Mouse (Mus musculus) heart, embryonic 16.5 days (tissue): ENCODE results near the gene Pcbp4. TPM values are rescaled to one million over a fixed set of nuclear protein-coding genes. Genes with fewer than 3 reads are reported as not detected.
"Not testable (repeated sequence)": the region's sequence is repeated elsewhere in the genome, so short reads cannot be mapped to it uniquely, and the experiment has no call there.

Experiments used
- ATAC-seq: fragments of 200-750 bp; cut with Nextera tagmentation; replicated peaks from 2 replicates; pipeline ENCODE4 v1.8.0; 2017; ENCODE audit warnings: moderate number of reproducible peaks; ENCODE audit not compliant: insufficient read depth, low FRiP score; ENCODE audit errors: extremely low read depth
- H3K27ac ChIP-seq: fragments of 300-500 bp; sonication (generic); 2 replicates; pipeline ENCODE4 v1.5.1; 2014; ENCODE audit warnings: mild to moderate bottlenecking, low read length, control low read depth, moderate library complexity
- H3K27me3 ChIP-seq: fragments of 300-500 bp; sonication (generic); 2 replicates; pipeline ENCODE4 v1.6.1; 2014; ENCODE audit warnings: low read length, mixed read lengths; ENCODE audit not compliant: control insufficient read depth, insufficient read depth
- H3K36me3 ChIP-seq: fragments of 300-500 bp; sonication (generic); 2 replicates; pipeline ENCODE4 v1.6.1; 2014; ENCODE audit not compliant: control insufficient read depth, insufficient read depth
- H3K4me1 ChIP-seq: fragments of 300-500 bp; sonication (generic); 2 replicates; pipeline ENCODE4 v1.6.1; 2014; ENCODE audit warnings: low read length, mixed read lengths; ENCODE audit not compliant: control insufficient read depth, insufficient read depth
- H3K4me2 ChIP-seq: fragments of 300-500 bp; sonication (generic); 2 replicates; pipeline ENCODE4 v1.6.1; 2014; ENCODE audit warnings: low read depth, mild to moderate bottlenecking, control low read depth, low read length
- H3K4me3 ChIP-seq: fragments of 300-500 bp; sonication (generic); 2 replicates; pipeline ENCODE4 v1.5.1; 2014; ENCODE audit warnings: mild to moderate bottlenecking, control low read depth, low read length
- H3K9ac ChIP-seq: fragments of 300-500 bp; sonication (generic); 2 replicates; pipeline ENCODE4 v1.6.1; 2014; ENCODE audit warnings: low read length, control low read depth
- H3K9me3 ChIP-seq: fragments of 300-500 bp; sonication (generic); replicated peaks from 2 replicates; pipeline ENCODE4 v1.6.1; 2016; ENCODE audit warnings: low read length; ENCODE audit not compliant: control insufficient read depth
- WGBS: fragments of 180-500 bp; shearing (Covaris S2); extraction: QIAGEN DNeasy Blood & Tissue Kit; methylation state at CpG from one replicate; pipeline ENCODE4 v1.1.7; 2014; 5-methylcytosine and 5-hydroxymethylcytosine counted together
- polyA plus RNA-seq: library from polyadenylated mRNA; unstranded; fragments of >200 nt; fragmentation: Nextera tagmentation; extraction: Ambion mirVana; gene quantifications from 2 replicates; pipeline ENCODE4 v1.2.1, GENCODE M21; 2015

Pcbp4 gene
- polyA plus RNA-seq, 1 experiment from 2014 or later: 64.8 TPM

DNA sequence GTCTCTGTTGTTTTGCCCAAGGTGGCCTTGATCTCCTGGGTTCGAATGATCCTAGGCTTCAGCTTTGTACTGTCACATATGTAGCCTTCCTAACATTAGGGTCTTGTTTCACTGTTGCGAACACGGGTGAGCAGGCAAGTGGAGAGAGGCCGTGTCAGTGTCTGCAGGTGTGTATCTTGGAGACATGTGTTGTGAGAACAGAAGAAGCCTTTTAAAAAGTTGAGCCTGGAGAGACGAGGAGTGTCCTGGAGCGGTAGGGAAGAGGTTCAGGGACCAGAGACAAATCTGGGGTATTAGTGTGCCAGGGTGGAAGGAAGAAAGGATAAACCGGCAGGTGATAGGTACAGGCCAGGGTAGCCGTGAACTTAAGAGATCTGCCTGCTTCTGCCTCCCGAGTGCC, 25.0 kb downstream of the Pcbp4 start:
- WGBS: 69% methylated on average over 9 of the region's 9 CpGs
- Histone ChIP-seq H3K4me2 (peak overlapping the region; percentile 99), H3K4me3 (peak overlapping the region; percentile 62), H3K9me3 (no peaks in the 10 kb centered on the region), H3K9ac (peak overlapping the region; percentile 62), H3K4me1 (peaks cover 27% of the 10 kb centered on the region), H3K27me3 (no peaks in the 10 kb centered on the region), H3K27ac (no peak overlapping the region), H3K36me3 (peaks cover 18% of the 10 kb centered on the region)
- ATAC-seq: no peak

- no peak overlapping the region for H3K4me2 ChIP-seq
- peaks cover 20% of the 10 kb centered on the region for H3K4me1 ChIP-seq
- no peak overlapping the region for H3K9ac ChIP-seq
- no peak overlapping the region for H3K27ac ChIP-seq
- peaks cover 35% of the 10 kb centered on the region for H3K36me3 ChIP-seq
- no peak overlapping the region for H3K4me3 ChIP-seq
- no peaks in the 10 kb centered on the region for H3K9me3 ChIP-seq
- H3K27me3 ChIP-seq: no peaks in the 10 kb centered on the region
- WGBS: 84% methylated on average over 7 of the region's 7 CpGs
- no peak for ATAC-seq
Observed at GRCm38 (mm10) chr9:106480541-106480940, 27.4 kb downstream of the Pcbp4 start.

DNA sequence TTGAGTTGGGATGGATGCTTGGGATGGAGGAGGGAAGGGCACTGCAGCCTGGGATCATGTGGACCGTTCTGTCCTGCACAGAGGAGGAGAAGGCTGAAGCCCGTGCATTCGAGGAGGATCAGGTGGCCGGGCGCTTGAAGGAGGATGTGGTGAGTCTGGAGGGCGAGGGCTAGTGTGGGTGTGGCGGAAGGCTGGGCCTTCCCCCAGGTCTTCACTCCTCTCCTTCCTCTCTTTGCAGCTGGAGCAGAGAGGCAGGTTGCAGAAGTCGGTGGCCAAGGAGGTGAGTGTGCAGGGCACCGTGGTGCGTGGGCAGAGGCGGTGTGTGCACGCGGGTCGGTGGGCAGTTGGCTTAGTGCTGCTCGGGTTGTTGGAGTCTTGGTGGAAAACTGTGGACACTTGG, 28.0 kb downstream of the Pcbp4 start:
- 89% methylated on average over 15 of the region's 15 CpGs for WGBS
- H3K9ac ChIP-seq: no peak overlapping the region

GRCm38 (mm10) chr9:106481676-106482075, 28.6 kb downstream of the Pcbp4 start:
- Histone ChIP-seq H3K27me3 (no peaks in the 10 kb centered on the region), H3K9ac (no peak overlapping the region), H3K4me3 (no peak overlapping the region), H3K27ac (no peak overlapping the region), H3K4me1 (peaks cover 9% of the 10 kb centered on the region), H3K9me3 (no peaks in the 10 kb centered on the region), H3K4me2 (no peak overlapping the region), H3K36me3 (peaks cover 35% of the 10 kb centered on the region)
- no peak for ATAC-seq
- 89% methylated on average over 13 of the region's 13 CpGs for WGBS

More for the DNA sequence above, 28.0 kb downstream of the Pcbp4 start:
- no peak for ATAC-seq
- Histone ChIP-seq H3K36me3 (peaks cover 35% of the 10 kb centered on the region), H3K9me3 (no peaks in the 10 kb centered on the region), H3K27ac (no peak overlapping the region), H3K4me2 (no peak overlapping the region), H3K4me1 (peaks cover 15% of the 10 kb centered on the region), H3K4me3 (no peak overlapping the region), H3K27me3 (no peaks in the 10 kb centered on the region)

- no peak overlapping the region for H3K4me2 ChIP-seq
- H3K4me1 ChIP-seq: peaks cover 7% of the 10 kb centered on the region
- no peak overlapping the region for H3K9ac ChIP-seq
- H3K27me3 ChIP-seq: no peaks in the 10 kb centered on the region
- no peak overlapping the region for H3K4me3 ChIP-seq
- H3K36me3 ChIP-seq: peaks cover 35% of the 10 kb centered on the region
- no peak for ATAC-seq
- H3K9me3 ChIP-seq: no peaks in the 10 kb centered on the region
- 84% methylated on average over 17 of the region's 17 CpGs for WGBS
- no peak overlapping the region for H3K27ac ChIP-seq
Observed at GRCm38 (mm10) chr9:106482578-106483115, 29.6 kb downstream of the Pcbp4 start.

DNA sequence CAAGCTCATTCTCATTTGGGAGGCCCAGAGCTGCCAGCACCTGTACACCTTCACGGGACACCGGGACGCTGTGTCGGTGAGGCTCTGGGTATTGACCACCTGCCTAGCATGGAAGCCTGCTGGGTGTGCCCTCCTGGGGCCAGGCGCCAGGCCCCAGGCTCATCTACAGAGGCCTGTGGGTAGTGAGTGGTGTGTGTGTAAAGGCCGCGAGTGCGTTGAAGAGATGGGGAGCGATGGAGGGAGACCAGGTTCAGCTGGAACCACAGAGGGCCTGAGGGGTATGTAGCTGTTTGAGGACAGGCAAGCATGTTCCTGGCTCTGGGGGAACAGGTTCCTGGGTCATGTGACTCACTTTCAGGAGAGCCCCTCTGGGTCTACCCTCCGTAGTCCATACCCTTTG, 30.0 kb downstream of the Pcbp4 start:
- Histone ChIP-seq H3K9ac (no peak overlapping the region), H3K4me2 (no peak overlapping the region), H3K4me3 (no peak overlapping the region), H3K36me3 (peaks cover 35% of the 10 kb centered on the region), H3K27me3 (no peaks in the 10 kb centered on the region), H3K4me1 (peaks cover 2% of the 10 kb centered on the region), H3K9me3 (no peaks in the 10 kb centered on the region), H3K27ac (no peak overlapping the region)
- no peak for ATAC-seq
- 91% methylated on average over 10 of the region's 10 CpGs for WGBS

DNA sequence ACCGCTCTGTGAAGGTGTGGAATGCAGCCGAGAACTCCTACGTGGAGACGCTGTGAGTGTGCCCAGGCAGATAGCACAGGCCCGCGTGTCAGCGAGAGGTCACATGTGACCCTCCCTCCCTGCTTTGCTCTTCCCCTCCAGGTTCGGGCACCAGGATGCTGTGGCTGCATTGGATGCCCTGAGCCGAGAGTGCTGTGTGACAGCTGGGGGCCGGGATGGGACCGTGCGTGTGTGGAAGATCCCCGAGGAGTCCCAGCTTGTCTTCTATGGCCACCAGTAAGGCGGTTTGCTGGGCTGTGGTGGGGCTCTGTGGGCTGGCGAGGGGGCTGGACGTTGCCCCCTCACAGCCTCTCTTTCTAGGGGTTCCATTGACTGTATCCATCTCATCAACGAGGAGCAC, 30.5 kb downstream of the Pcbp4 start:
- Histone ChIP-seq H3K9me3 (no peaks in the 10 kb centered on the region), H3K27me3 (no peaks in the 10 kb centered on the region), H3K27ac (no peak overlapping the region), H3K9ac (no peak overlapping the region), H3K4me2 (no peak overlapping the region), H3K4me3 (no peak overlapping the region), H3K4me1 (no peaks in the 10 kb centered on the region; the same call in 1 of the 2 replicates), H3K36me3 (peaks cover 35% of the 10 kb centered on the region)
- ATAC-seq: no peak
- 89% methylated on average over 17 of the region's 17 CpGs for WGBS

DNA sequence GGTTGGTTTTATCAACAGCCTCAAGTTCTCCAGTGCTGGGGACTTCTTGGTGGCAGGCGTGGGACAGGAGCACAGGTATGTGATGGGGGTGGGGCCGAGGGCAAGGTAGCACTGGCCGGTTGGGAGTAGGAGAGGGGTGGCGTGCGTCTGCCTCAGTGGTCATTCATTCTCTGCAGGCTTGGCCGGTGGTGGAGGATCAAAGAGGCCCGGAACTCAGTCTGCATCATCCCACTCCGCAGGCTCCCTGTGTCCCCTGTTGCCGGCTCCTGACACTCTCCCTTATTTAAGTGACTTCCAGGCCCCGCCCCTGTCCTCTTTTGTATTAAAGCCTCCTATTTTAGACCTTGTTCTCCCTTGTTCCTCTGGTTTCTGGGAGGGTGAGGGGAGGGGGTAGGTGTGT, 32.0 kb downstream of the Pcbp4 start:
- H3K4me2 ChIP-seq: no peak overlapping the region
- no peaks in the 10 kb centered on the region for H3K27me3 ChIP-seq
- H3K9me3 ChIP-seq: no peaks in the 10 kb centered on the region
- no peaks in the 10 kb centered on the region; the same call in 1 of the 2 replicates for H3K4me1 ChIP-seq
- H3K27ac ChIP-seq: no peak overlapping the region
- no peak for ATAC-seq
- H3K36me3 ChIP-seq: peaks cover 35% of the 10 kb centered on the region
- no peak overlapping the region for H3K4me3 ChIP-seq
- no peak overlapping the region for H3K9ac ChIP-seq
- WGBS: 90% methylated on average over 10 of the region's 10 CpGs

DNA sequence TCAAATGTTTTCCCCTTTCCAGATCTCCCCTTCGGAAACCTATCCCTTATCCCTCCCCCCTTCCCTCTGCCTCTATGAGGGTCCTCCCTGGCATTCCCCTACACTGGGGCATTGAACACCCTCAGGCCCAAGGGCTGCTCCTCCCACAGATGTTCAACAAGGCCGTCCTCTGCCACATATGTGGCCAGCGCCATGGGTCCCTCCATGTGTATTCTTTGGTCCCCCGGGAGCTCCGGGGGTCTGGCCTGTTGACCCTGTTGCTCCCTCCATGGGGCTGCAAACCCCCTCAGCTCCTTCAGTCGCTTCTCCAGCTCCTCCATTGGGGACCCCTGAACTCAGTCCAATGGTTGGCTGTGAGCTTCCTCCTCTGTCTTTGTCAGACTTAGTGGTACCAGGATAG, 34.5 kb downstream of the Pcbp4 start:
- not testable (repeated sequence) for ATAC-seq, H3K27me3 ChIP-seq
- 82% methylated on average over 6 of the region's 6 CpGs for WGBS

More for the DNA sequence above, 34.5 kb downstream of the Pcbp4 start:
- H3K9ac ChIP-seq, H3K4me1 ChIP-seq, H3K9me3 ChIP-seq, H3K27ac ChIP-seq, H3K4me2 ChIP-seq, H3K4me3 ChIP-seq: not testable (repeated sequence)
- peaks cover 22% of the 10 kb centered on the region for H3K36me3 ChIP-seq
